Mouse (Mus musculus): ENCODE results near the gene Olfr803. TPM values are rescaled to one million over a fixed set of nuclear protein-coding genes. Genes with fewer than 3 reads are reported as not detected.

Olfr803 gene
- not detected in 2 replicates for polyA plus RNA-seq (2012; rRNA removed)

DNA sequence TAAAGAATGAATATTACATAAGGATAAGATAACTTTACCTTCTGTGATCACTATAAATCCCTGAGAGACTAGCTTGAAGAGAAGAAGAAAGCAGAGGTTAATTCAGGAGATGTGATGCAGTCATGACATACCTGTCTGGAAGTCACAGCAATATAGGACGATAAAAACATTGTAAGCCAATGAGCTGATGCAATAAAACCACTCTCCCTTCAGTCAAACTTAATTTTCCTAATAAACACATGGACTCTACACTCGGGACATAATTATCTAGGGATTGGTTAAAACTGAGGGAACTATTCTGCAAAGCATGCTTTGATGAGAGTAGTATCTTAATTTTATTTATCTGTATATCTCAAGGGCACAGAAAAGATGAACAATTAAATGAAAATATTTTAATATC, at the start of gene Olfr803:
Gene Olfr803, minus strand, starts transcription at position 101 of the 400 bp plus-strand sequence.
- no peak for TF ChIP-seq CTCF (IDR thresholded peaks at IDR 0.05; ENCODE audit: control insufficient read depth, insufficient read depth, insufficient replicate concordance, low read depth, low read length)
- no peak for TF ChIP-seq POLR2A (IDR thresholded peaks at IDR 0.05; ENCODE audit: control insufficient read depth, low read depth, low read length)
- no peaks in the 10 kb centered on the region for H3K36me3 ChIP-seq (ENCODE audit: control insufficient read depth, insufficient read depth, low read length)
- H3K4me3 ChIP-seq (ENCODE audit: control insufficient read depth, low read depth, low read length): no peak within 1 kb of the TSS
- no peaks in the 10 kb centered on the region for H3K4me1 ChIP-seq (ENCODE audit: control insufficient read depth, insufficient read depth, low read length)
- no peak within 1 kb of the TSS for H3K27ac ChIP-seq (ENCODE audit: control insufficient read depth, insufficient read depth, low read depth, low read length)
- H3K27me3 ChIP-seq (ENCODE audit: control insufficient read depth, insufficient read depth, low read length): no peaks in the 10 kb centered on the region

GRCm38 (mm10) chr10:129741821-129742220, 47.7 kb upstream of the Olfr803 start, which contains the start of gene Olfr806:
Gene Olfr806, minus strand, starts transcription at chr10:129741921.
- Histone ChIP-seq H3K36me3 (ENCODE audit: control insufficient read depth, insufficient read depth, low read length) (no peaks in the 10 kb centered on the region), H3K4me3 (ENCODE audit: control insufficient read depth, low read depth, low read length) (no peak within 1 kb of the TSS), H3K4me1 (ENCODE audit: control insufficient read depth, insufficient read depth, low read length) (no peaks in the 10 kb centered on the region), H3K27me3 (ENCODE audit: control insufficient read depth, insufficient read depth, low read length) (no peaks in the 10 kb centered on the region), H3K27ac (ENCODE audit: control insufficient read depth, insufficient read depth, low read depth, low read length) (no peak within 1 kb of the TSS)
- no peak for TF ChIP-seq CTCF (IDR thresholded peaks at IDR 0.05; ENCODE audit: control insufficient read depth, insufficient read depth, insufficient replicate concordance, low read depth, low read length)
- no peak for TF ChIP-seq POLR2A (IDR thresholded peaks at IDR 0.05; ENCODE audit: control insufficient read depth, low read depth, low read length)

GRCm38 (mm10) chr10:129729275-129729674, 35.2 kb upstream of the Olfr803 start, which contains the start of gene Olfr805:
Gene Olfr805, minus strand, starts transcription at chr10:129729375.
- H3K4me3 ChIP-seq (ENCODE audit: control insufficient read depth, low read depth, low read length): no peak within 1 kb of the TSS
- H3K27me3 ChIP-seq (ENCODE audit: control insufficient read depth, insufficient read depth, low read length): no peaks in the 10 kb centered on the region
- no peaks in the 10 kb centered on the region for H3K36me3 ChIP-seq (ENCODE audit: control insufficient read depth, insufficient read depth, low read length)
- no peak within 1 kb of the TSS for H3K27ac ChIP-seq (ENCODE audit: control insufficient read depth, insufficient read depth, low read depth, low read length)
- TF ChIP-seq POLR2A (IDR thresholded peaks at IDR 0.05; ENCODE audit: control insufficient read depth, low read depth, low read length) (no peak), CTCF (IDR thresholded peaks at IDR 0.05; ENCODE audit: control insufficient read depth, insufficient read depth, insufficient replicate concordance, low read depth, low read length) (no peak)
- H3K4me1 ChIP-seq (ENCODE audit: control insufficient read depth, insufficient read depth, low read length): no peaks in the 10 kb centered on the region

- Histone ChIP-seq H3K4me1 (ENCODE audit: control insufficient read depth, insufficient read depth, low read length) (no peaks in the 10 kb centered on the region), H3K27ac (ENCODE audit: control insufficient read depth, insufficient read depth, low read depth, low read length) (no peak within 1 kb of the TSS), H3K36me3 (ENCODE audit: control insufficient read depth, insufficient read depth, low read length) (no peaks in the 10 kb centered on the region), H3K27me3 (ENCODE audit: control insufficient read depth, insufficient read depth, low read length) (no peaks in the 10 kb centered on the region), H3K4me3 (ENCODE audit: control insufficient read depth, low read depth, low read length) (no peak within 1 kb of the TSS)
- no peak for TF ChIP-seq CTCF (IDR thresholded peaks at IDR 0.05; ENCODE audit: control insufficient read depth, insufficient read depth, insufficient replicate concordance, low read depth, low read length)
These were observed 8.8 kb upstream of the Olfr803 start, which contains the start of gene Olfr804 for GRCm38 (mm10) chr10:129702910-129703309. Gene Olfr804, plus strand, starts transcription at chr10:129703210.

DNA sequence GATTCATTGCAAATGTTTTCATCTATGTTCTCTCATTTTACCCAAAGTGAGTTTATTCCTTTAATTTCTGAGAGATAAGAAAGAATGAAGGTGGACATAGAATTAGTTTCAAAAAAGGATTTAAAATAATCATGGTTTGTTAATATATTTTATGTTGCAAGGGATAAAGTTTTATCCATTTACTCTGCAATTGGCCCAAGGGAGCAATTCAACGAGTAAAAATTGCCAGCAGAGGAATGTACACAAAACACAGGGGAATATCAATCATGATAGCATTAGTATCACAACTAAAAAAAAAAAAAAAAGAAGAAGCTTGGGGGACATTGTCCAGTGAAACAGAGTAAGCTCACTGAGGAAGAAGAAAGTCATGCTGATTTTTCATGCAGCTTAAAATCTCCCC, 6.0 kb downstream of the Olfr803 start, which contains the start of gene Olfr802:
Gene Olfr802, minus strand, starts transcription at position 101 of the 400 bp plus-strand sequence.
- Histone ChIP-seq H3K4me3 (ENCODE audit: control insufficient read depth, low read depth, low read length) (no peak within 1 kb of the TSS), H3K27me3 (ENCODE audit: control insufficient read depth, insufficient read depth, low read length) (no peaks in the 10 kb centered on the region), H3K27ac (ENCODE audit: control insufficient read depth, insufficient read depth, low read depth, low read length) (no peak within 1 kb of the TSS), H3K4me1 (ENCODE audit: control insufficient read depth, insufficient read depth, low read length) (no peaks in the 10 kb centered on the region), H3K36me3 (ENCODE audit: control insufficient read depth, insufficient read depth, low read length) (no peaks in the 10 kb centered on the region)
- no peak for TF ChIP-seq POLR2A (IDR thresholded peaks at IDR 0.05; ENCODE audit: control insufficient read depth, low read depth, low read length)
- no peak for TF ChIP-seq CTCF (IDR thresholded peaks at IDR 0.05; ENCODE audit: control insufficient read depth, insufficient read depth, insufficient replicate concordance, low read depth, low read length)

GRCm38 (mm10) chr10:129673765-129674164, 20.3 kb downstream of the Olfr803 start, which contains the start of gene Olfr801:
Gene Olfr801, minus strand, starts transcription at chr10:129673865.
- no peak within 1 kb of the TSS for H3K27ac ChIP-seq (ENCODE audit: control insufficient read depth, insufficient read depth, low read depth, low read length)
- H3K4me3 ChIP-seq (ENCODE audit: control insufficient read depth, low read depth, low read length): no peak within 1 kb of the TSS; the same call in 1 of the 2 replicates
- TF ChIP-seq CTCF (IDR thresholded peaks at IDR 0.05; ENCODE audit: control insufficient read depth, insufficient read depth, insufficient replicate concordance, low read depth, low read length): no peak
- no peak for TF ChIP-seq POLR2A (IDR thresholded peaks at IDR 0.05; ENCODE audit: control insufficient read depth, low read depth, low read length)
- no peaks in the 10 kb centered on the region for H3K4me1 ChIP-seq (ENCODE audit: control insufficient read depth, insufficient read depth, low read length)
- H3K27me3 ChIP-seq (ENCODE audit: control insufficient read depth, insufficient read depth, low read length): no peaks in the 10 kb centered on the region
- no peaks in the 10 kb centered on the region for H3K36me3 ChIP-seq (ENCODE audit: control insufficient read depth, insufficient read depth, low read length)

DNA sequence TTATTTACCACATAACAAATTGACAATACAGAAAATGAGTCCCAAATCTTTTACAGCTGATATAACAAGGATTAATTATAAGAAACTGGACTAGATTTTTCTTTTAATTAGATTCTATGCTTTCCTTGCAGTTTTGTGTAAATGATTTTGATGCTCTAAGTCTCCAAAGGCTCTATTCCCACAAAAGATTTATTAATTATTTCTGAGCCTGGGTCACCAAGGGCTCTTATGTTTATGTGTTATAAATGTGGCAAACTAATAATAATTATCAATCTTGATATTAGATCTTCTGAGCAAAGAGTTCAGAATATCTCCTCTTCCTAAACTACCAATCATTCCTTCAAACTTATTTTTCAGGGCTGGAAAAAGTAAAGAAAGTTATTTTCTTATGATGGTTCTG, 36.7 kb downstream of the Olfr803 start, which contains the start of gene Olfr800:
Gene Olfr800, plus strand, starts transcription at position 301 of the 400 bp plus-strand sequence.
- Histone ChIP-seq H3K4me1 (ENCODE audit: control insufficient read depth, insufficient read depth, low read length) (no peaks in the 10 kb centered on the region), H3K4me3 (ENCODE audit: control insufficient read depth, low read depth, low read length) (no peak within 1 kb of the TSS), H3K27ac (ENCODE audit: control insufficient read depth, insufficient read depth, low read depth, low read length) (no peak within 1 kb of the TSS), H3K27me3 (ENCODE audit: control insufficient read depth, insufficient read depth, low read length) (no peaks in the 10 kb centered on the region), H3K36me3 (ENCODE audit: control insufficient read depth, insufficient read depth, low read length) (no peaks in the 10 kb centered on the region)
- no peak for TF ChIP-seq POLR2A (IDR thresholded peaks at IDR 0.05; ENCODE audit: control insufficient read depth, low read depth, low read length)
- no peak for TF ChIP-seq CTCF (IDR thresholded peaks at IDR 0.05; ENCODE audit: control insufficient read depth, insufficient read depth, insufficient replicate concordance, low read depth, low read length)
